Mouse (Mus musculus): ENCODE data around the gene Galp. TPM values are rescaled to one million over a fixed set of nuclear protein-coding genes. Genes with fewer than 3 reads are reported as not detected.
"Not testable (repeated sequence)": the region's sequence is repeated elsewhere in the genome, so short reads cannot be mapped to it uniquely, and the experiment has no call there.

The Galp gene
- polyA plus RNA-seq, 1 experiment from 2014 or later = not detected

- WGBS (ENCODE audit: missing documents) = 32% methylated on average over 3 of the region's 3 CpGs
Measured at GRCm38 (mm10) chr7:6191376-6191775, 5.5 kb upstream of the Galp start.

DNA sequence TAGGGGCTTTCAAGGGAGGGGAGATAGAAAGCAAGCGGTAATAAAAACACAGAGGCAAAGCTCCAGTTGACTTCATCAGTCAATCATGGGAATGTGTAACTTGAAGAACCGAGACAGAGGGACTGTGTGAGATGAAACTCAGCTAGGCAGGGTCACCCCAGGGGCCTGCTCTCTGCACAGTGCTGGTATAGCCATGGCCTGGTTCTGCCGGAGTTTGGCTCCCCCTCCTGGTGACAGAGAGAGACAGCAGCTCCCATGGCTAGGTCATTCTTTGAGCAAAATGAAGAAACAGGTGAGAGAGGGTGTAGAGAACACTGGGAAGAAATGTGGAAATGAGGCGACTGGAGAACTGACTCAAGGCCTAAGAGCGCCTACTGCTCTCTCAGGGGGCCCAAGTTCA lies 2.8 kb upstream of the Galp start:
- Histone ChIP-seq H3K79me2 (ENCODE audit: inconsistent target) (no peaks in the 10 kb centered on the region), H3K36me3 (ENCODE audit: inconsistent target) (peaks cover 4% of the 10 kb centered on the region; the same call in 1 of the 2 replicates), H3K27ac (no peak overlapping the region), H3K4me3 (ENCODE audit: inconsistent target) (no peak overlapping the region)
- 31% methylated on average over 5 of the region's 5 CpGs for whole genome bisulfite sequencing (ENCODE audit: missing documents)

More at GRCm38 (mm10) chr7:6191376-6191775, 5.5 kb upstream of the Galp start:
- Histone ChIP-seq H3K4me3 (ENCODE audit: inconsistent target) (no peak overlapping the region), H3K36me3 (ENCODE audit: inconsistent target) (peaks cover 19% of the 10 kb centered on the region; the same call in 1 of the 2 replicates), H3K79me2 (ENCODE audit: inconsistent target) (no peaks in the 10 kb centered on the region), H3K27ac (no peak overlapping the region)

DNA sequence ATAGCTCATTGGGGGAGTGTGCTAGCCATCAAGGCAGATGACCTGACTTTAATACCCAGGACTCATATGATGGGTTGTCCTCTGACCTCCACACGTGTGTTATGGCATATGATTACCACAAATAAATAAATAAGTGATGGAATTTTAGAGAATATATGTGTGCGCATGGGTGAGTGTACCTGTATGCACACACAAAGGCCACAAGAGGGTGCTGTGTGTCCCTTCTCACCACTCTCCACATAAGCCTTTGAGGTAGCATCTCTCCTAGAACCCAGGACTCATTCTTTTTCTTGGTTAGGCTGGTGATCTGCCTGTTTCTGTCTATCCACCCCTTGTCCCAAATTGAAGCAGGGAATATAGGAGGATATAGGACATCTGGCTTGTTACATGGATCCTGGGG lies 1.1 kb upstream of the Galp start:
- whole genome bisulfite sequencing (ENCODE audit: missing documents) = 59% methylated on average over 2 of the region's 2 CpGs
- Histone ChIP-seq H3K79me2 (ENCODE audit: inconsistent target) (no peaks in the 10 kb centered on the region), H3K4me3 (ENCODE audit: inconsistent target) (no peak overlapping the region), H3K36me3 (ENCODE audit: inconsistent target) (no peaks in the 10 kb centered on the region), H3K27ac (no peak overlapping the region)

DNA sequence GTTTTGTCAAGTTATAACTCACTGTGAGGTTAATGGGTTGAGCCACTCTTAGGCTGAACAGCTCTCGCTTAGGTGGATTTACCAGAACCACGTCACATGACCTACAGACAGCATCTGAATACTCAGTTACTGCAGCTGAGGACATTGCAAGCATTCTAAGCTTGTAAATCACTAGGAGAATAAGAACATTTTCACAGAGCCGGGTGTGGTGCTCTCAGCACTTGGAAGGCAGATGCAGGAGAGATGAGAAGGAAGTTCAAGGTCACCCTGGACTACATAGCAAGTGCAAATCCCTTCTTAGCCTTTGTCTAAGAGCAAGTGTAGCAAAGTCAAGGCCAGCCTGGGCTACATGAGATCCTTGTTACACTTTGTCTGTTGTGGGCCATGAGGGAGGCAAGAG lies 7.3 kb downstream of the Galp start:
- Histone ChIP-seq H3K27ac (no peak overlapping the region), H3K4me3 (ENCODE audit: inconsistent target) (no peak overlapping the region), H3K36me3 (ENCODE audit: inconsistent target) (no peaks in the 10 kb centered on the region), H3K79me2 (ENCODE audit: inconsistent target) (no peaks in the 10 kb centered on the region)
- 77% methylated on average over 3 of the region's 3 CpGs for WGBS (ENCODE audit: missing documents)

DNA sequence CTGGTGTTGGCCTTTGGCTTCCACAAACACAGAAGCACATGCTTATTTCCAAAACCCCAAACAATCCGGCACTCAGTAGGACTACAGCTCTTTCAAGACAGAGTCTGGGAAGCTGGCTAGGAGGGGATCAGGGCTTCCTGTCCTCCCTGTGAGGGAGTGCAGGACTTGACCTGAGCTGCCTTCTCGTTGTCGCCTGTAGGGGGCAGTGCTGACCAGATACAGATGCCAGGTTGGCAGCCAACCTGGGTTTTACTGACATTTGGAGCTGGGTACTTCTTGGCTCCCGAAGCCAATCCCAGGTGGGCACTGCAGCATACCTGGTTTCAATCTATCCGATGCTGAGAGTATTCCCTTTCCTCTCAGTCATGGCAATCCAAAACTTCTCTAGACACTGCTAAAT lies 16.3 kb downstream of the Galp start:
- no peak overlapping the region for H3K27ac ChIP-seq
- H3K36me3 ChIP-seq (ENCODE audit: inconsistent target) = no peaks in the 10 kb centered on the region

DNA sequence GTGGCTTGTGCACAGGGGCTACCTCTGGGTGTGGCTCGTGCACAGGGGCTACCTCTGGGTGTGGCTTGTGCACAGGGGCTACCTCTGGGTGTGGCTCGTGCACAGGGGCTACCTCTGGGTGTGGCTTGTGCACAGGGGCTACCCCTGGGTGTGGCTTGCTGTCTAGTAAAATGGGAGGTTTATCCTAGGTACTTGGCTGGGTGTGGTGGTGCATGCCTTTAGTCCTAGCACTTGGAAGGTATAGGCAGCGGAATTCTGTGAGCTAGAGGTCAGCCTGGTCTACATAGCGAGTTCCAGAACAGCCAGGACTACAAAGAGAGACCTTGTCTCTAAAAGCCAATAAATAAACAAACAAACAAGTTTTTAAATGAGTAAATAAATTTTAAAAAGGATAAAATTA lies 17.8 kb downstream of the Galp start:
- WGBS (ENCODE audit: missing documents) = 92% methylated on average over 2 of the region's 4 CpGs
- not testable (repeated sequence) for H3K79me2 ChIP-seq (ENCODE audit: inconsistent target); H3K4me3 ChIP-seq (ENCODE audit: inconsistent target); H3K27ac ChIP-seq; H3K36me3 ChIP-seq (ENCODE audit: inconsistent target)

More for the DNA sequence above, 16.3 kb downstream of the Galp start:
- no peak overlapping the region for H3K4me3 ChIP-seq (ENCODE audit: inconsistent target)
- 42% methylated on average over 5 of the region's 5 CpGs for WGBS (ENCODE audit: missing documents)
- H3K79me2 ChIP-seq (ENCODE audit: inconsistent target) = no peaks in the 10 kb centered on the region

DNA sequence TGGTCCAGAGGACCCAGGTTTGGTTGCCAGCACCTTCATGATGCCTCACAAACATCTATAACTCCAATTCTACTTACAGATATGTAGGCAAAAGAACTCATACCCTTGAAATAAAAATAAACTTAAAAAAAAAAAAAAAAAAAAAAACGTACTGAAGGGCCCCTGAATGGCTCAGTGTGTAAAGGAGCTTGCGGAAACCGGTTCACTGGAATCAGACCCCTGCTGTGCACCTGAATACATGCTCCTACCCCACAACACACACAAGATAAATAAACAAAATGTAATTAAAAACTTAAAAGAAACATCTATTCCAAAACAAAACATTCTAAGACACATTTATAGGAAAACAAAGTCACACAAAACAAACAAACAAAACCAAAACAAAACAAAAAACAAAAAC lies 23.3 kb downstream of the Galp start:
- Histone ChIP-seq H3K36me3 (ENCODE audit: inconsistent target) (no peaks in the 10 kb centered on the region), H3K27ac (no peak overlapping the region), H3K4me3 (ENCODE audit: inconsistent target) (no peak overlapping the region), H3K79me2 (ENCODE audit: inconsistent target) (no peaks in the 10 kb centered on the region)
- 54% methylated on average over 3 of the region's 3 CpGs for WGBS (ENCODE audit: missing documents)

DNA sequence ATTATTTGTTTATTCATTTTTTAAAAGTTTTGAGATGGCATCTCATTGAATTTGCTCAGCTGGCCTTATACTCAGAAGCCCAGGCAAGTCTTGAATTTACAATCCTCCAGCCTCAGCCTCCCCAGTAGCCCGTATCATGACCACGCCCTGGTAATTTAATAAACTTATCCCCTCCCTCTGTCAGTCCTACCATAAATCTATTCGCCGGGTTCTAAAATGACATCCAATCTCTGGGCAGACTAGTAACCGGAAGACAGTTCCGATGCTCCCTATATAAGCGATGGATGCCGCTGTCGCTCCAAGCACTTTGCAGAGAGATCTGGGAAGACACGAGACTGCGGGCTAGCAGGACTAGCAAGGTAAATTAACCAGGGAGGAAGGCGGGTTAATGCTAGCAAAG lies 25.1 kb downstream of the Galp start, which contains the start of gene Zscan5b:
Gene Zscan5b, plus strand, starts transcription at position 301 of the 400 bp plus-strand sequence.
- no peak within 1 kb of the TSS for H3K4me3 ChIP-seq (ENCODE audit: inconsistent target)

DNA sequence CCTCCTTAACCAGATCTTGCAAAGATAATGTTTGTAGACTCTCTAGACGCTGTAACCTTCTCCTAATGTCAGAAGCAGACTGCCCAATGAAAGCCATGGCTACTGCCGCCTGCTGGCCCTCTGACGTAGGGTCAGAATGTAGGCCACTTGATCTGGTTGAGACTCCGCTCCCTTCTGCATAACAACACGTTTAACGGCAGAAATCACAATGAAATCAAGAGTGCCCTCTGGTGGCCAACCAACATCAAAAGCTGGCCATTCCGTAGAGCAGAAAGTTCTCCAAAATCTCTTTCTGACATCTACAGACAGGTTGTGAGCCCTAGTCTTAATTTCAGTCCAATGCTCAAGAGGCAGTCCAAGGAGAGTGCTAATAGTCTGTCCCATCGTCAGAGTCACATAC lies 31.6 kb downstream of the Galp start:
- H3K4me3 ChIP-seq (ENCODE audit: inconsistent target); H3K36me3 ChIP-seq (ENCODE audit: inconsistent target); H3K27ac ChIP-seq; H3K79me2 ChIP-seq (ENCODE audit: inconsistent target): not testable (repeated sequence)
- WGBS (ENCODE audit: missing documents) = 65% methylated on average over 8 of the region's 8 CpGs

More for the DNA sequence above, 25.1 kb downstream of the Galp start, which contains the start of gene Zscan5b:
- Histone ChIP-seq H3K79me2 (ENCODE audit: inconsistent target) (no peaks in the 10 kb centered on the region), H3K27ac (no peak within 1 kb of the TSS), H3K36me3 (ENCODE audit: inconsistent target) (no peaks in the 10 kb centered on the region)
- WGBS (ENCODE audit: missing documents) = 94% methylated on average over 12 of the region's 12 CpGs

- WGBS (ENCODE audit: missing documents) = 51% methylated on average over 11 of the region's 11 CpGs
- Histone ChIP-seq H3K36me3 (ENCODE audit: inconsistent target) (no peaks in the 10 kb centered on the region), H3K79me2 (ENCODE audit: inconsistent target) (no peaks in the 10 kb centered on the region), H3K4me3 (ENCODE audit: inconsistent target) (no peak overlapping the region), H3K27ac (no peak overlapping the region)
Measured at GRCm38 (mm10) chr7:6239787-6240186, 42.9 kb downstream of the Galp start.

DNA sequence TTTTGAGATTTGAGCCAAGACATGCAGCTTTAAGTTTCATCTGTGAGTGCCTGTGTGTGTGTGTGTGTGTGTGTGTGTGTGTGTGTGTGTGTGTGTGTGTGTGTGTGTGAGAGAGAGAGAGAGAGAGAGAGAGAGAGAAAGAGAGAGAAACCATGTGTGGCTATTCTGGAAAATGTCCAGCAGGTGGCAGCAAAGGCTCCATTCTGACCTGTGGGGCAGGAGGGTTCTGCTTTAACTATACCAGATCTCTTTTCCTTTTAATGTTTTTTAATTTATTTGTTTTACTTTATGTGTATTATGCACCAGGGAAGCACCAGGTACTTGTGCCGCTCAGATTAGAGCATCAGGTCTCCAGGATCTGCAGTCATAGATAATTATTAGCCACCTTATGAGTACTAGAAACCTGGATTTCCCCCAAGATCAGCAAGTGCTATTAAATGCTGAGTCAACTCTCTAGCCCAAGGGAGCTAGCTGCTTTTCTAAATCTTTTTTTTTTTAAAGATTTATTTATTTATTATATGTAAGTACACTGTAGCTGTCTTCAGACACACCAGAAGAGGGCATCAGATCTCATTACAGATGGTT lies 44.0 kb downstream of the Galp start:
- 25% methylated on average over 1 of the region's 1 CpGs for WGBS (ENCODE audit: missing documents)
- not testable (repeated sequence) for H3K4me3 ChIP-seq (ENCODE audit: inconsistent target); H3K27ac ChIP-seq; H3K36me3 ChIP-seq (ENCODE audit: inconsistent target); H3K79me2 ChIP-seq (ENCODE audit: inconsistent target)

DNA sequence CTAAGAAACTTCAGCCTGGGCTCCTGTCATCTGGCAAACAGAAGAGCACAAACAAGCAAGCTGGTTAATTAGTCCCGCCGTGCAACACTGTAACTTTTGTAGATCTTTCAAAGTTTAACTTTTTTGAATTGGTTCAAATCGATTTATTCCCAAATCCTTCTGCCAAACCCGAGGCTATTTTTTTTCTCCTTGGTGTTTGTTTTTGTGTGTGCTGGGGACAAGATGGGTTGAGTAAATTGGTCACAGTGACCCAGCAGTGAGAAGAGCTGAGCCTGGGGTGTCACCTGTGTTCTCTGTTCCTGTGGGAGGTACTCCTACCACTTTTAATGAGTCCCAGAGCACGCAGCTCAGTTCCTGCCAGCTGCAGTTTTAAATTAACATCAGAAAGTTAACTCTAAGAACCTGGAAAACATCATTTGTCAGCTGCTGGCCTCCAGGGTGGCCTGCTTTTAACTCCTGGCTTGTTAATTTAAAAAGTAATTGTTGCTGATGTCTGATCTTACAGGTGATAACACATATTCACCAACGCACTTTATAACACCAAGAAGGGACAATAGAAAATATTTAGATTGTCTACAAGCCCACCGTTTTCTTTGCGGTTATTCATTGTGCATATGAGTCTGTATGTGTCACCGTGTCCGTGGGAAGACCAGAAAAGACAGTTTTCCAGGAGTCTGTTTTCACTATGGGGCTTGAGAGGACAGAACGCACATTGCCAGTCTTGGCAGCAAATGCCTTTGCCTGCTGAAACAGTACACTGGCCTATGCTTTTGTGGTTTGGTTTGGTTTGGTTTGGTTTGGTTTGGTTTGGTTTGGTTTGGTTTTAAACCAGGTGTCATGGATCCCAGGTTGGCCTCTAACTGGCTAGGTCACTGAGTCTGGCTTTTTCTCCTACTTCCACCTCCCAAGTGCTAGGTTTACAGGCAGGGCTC lies 47.7 kb downstream of the Galp start:
- Histone ChIP-seq H3K36me3 (ENCODE audit: inconsistent target) (no peaks in the 10 kb centered on the region), H3K27ac (no peak overlapping the region), H3K4me3 (ENCODE audit: inconsistent target) (no peak overlapping the region), H3K79me2 (ENCODE audit: inconsistent target) (no peaks in the 10 kb centered on the region)
- WGBS (ENCODE audit: missing documents) = 51% methylated on average over 11 of the region's 11 CpGs

DNA sequence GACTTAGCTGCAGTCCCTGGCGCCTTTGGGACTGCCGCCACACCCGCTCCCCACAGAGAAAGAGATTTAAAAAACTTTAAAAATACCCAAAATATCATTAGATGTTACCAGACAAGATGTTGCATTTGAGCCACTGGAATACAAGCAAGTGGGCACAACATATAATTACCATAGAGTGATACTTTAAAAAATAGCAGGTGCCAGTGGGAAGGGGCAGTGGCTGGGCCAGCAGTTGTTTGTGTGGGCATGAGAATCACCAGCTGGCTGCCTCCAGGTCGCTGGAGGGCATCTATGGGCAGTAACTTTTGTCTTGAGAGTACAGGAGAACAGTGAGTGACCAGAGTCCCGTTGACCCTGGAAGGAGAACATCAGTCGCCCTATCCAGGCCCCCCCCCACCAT lies 55.5 kb downstream of the Galp start, which contains the start of gene Epp13:
Gene Epp13, plus strand, starts transcription at position 301 of the 400 bp plus-strand sequence.
- Histone ChIP-seq H3K4me3 (ENCODE audit: inconsistent target) (no peak within 1 kb of the TSS), H3K79me2 (ENCODE audit: inconsistent target) (no peaks in the 10 kb centered on the region), H3K27ac (no peak within 1 kb of the TSS), H3K36me3 (ENCODE audit: inconsistent target) (no peaks in the 10 kb centered on the region)
- WGBS (ENCODE audit: missing documents) = 77% methylated on average over 3 of the region's 6 CpGs

- WGBS (ENCODE audit: missing documents) = 99% methylated on average over 5 of the region's 5 CpGs
- no peaks in the 10 kb centered on the region for H3K36me3 ChIP-seq (ENCODE audit: inconsistent target)
- H3K27ac ChIP-seq = no peak overlapping the region
- no peaks in the 10 kb centered on the region for H3K79me2 ChIP-seq (ENCODE audit: inconsistent target)
- H3K4me3 ChIP-seq (ENCODE audit: inconsistent target) = no peak overlapping the region
Measured at GRCm38 (mm10) chr7:6254451-6254850, 57.6 kb downstream of the Galp start.

- WGBS (ENCODE audit: missing documents) = 84% methylated on average over 4 of the region's 4 CpGs
- H3K27ac ChIP-seq = no peak overlapping the region
Measured at GRCm38 (mm10) chr7:6257386-6257785, 60.5 kb downstream of the Galp start.

More at GRCm38 (mm10) chr7:6257386-6257785, 60.5 kb downstream of the Galp start:
- Histone ChIP-seq H3K4me3 (ENCODE audit: inconsistent target) (no peak overlapping the region), H3K79me2 (ENCODE audit: inconsistent target) (no peaks in the 10 kb centered on the region), H3K36me3 (ENCODE audit: inconsistent target) (no peaks in the 10 kb centered on the region)

Measured in macrophage (primary cell).